ENCODE assay signal across 8 mouse cellular contexts in genomic region chr7:30195461-30195860, GRCm38 (mm10). TPM values are rescaled to one million over a fixed set of nuclear protein-coding genes. Genes with fewer than 3 reads are reported as not detected.
A peak's percentile ranks its signal among the peaks of the same experiment; 100 is the strongest.
DNase-seq lines count a peak whose midpoint lies in the region; ATAC-seq and TF ChIP-seq lines count a peak whose summit lies in the region.

No protein-coding gene starts in this region.

- no peak for TF ChIP-seq CTCF in lung, adult 2 months (IDR thresholded peaks at IDR 0.05; ENCODE audit: insufficient read depth, low read length)
- TF ChIP-seq CTCF in stomach, postnatal 0 days (IDR thresholded peaks at IDR 0.05; ENCODE audit: low read depth), result no peak

- 56% methylated on average over 6 of the region's 6 CpGs for WGBS in lung, embryonic 16.5 days
- 66% methylated on average over 6 of the region's 6 CpGs for WGBS in lung, adult 2 months
- WGBS in limb, embryonic 14.5 days, result 65% methylated on average over 6 of the region's 6 CpGs
- WGBS in stomach, postnatal 0 days, result 52% methylated on average over 6 of the region's 6 CpGs

- peaks cover 20% of the 10 kb centered on the region for H3K4me1 ChIP-seq in lung, embryonic 16.5 days (replicated peaks; ENCODE audit: control insufficient read depth, insufficient read depth, low read length)
- peaks cover 4% of the 10 kb centered on the region; the same call in 1 of the 2 replicates for H3K4me1 ChIP-seq in lung, adult 2 months (ENCODE audit: control insufficient read depth, insufficient read depth, low read length)
- peaks cover 14% of the 10 kb centered on the region for H3K4me1 ChIP-seq in limb, embryonic 14.5 days (ENCODE audit: control insufficient read depth, insufficient read depth, low read length)
- 0 out of 2 replicates have a peak, but pooled peaks cover 5% of the 10 kb centered on the region for H3K4me1 ChIP-seq in stomach, postnatal 0 days (replicated peaks; ENCODE audit: control insufficient read depth, insufficient read depth)

- no peak for TF ChIP-seq EP300 in stomach, postnatal 0 days (optimal IDR thresholded peaks at IDR 0.05)

- no peaks in the 10 kb centered on the region for H3K9me3 ChIP-seq in lung, embryonic 16.5 days (ENCODE audit: control insufficient read depth, low read length)
- no peaks in the 10 kb centered on the region for H3K9me3 ChIP-seq in limb, embryonic 14.5 days (ENCODE audit: control insufficient read depth, low read length)
- H3K9me3 ChIP-seq in stomach, postnatal 0 days (ENCODE audit: control insufficient read depth, low read length), result no peaks in the 10 kb centered on the region

- peaks cover 13% of the 10 kb centered on the region; the same call in 1 of the 2 replicates for H3K36me3 ChIP-seq in lung, embryonic 16.5 days (ENCODE audit: control insufficient read depth, insufficient read depth, low read length)
- H3K36me3 ChIP-seq in limb, embryonic 14.5 days (ENCODE audit: control insufficient read depth, insufficient read depth, low read length), result peaks cover 22% of the 10 kb centered on the region
- H3K36me3 ChIP-seq in stomach, postnatal 0 days (ENCODE audit: control insufficient read depth, insufficient read depth, low read length), result peaks cover 14% of the 10 kb centered on the region

- no peak overlapping the region for H3K27ac ChIP-seq in lung, embryonic 16.5 days (ENCODE audit: low read length)
- H3K27ac ChIP-seq in limb, embryonic 14.5 days (replicated peaks; ENCODE audit: low read depth, low read length), result no peak overlapping the region
- H3K27ac ChIP-seq in stomach, postnatal 0 days (replicated peaks), result peak overlapping the region; percentile 67

- DNase-seq in adrenal gland, postnatal 25 days, result peak; percentile 38
- DNase-seq in adrenal gland, adult 2 months, result no peak
- no peak for DNase-seq in lung, adult 2 months
- DNase-seq in limb, embryonic 14.5 days (ENCODE audit: low spot score), result no peak
- DNase-seq in stomach, postnatal 0 days (ENCODE audit: low spot score), result no peak
- DNase-seq in natural killer cell, adult 2 months (ENCODE audit: low spot score in 2 of 2), result no peak
- no peak for DNase-seq in kidney, postnatal 36 days

- no peaks in the 10 kb centered on the region for H3K27me3 ChIP-seq in lung, embryonic 16.5 days (ENCODE audit: control insufficient read depth, insufficient read depth, low read depth, low read length)
- H3K27me3 ChIP-seq in limb, embryonic 14.5 days (ENCODE audit: control insufficient read depth, insufficient read depth, low read length), result no peaks in the 10 kb centered on the region
- no peaks in the 10 kb centered on the region for H3K27me3 ChIP-seq in stomach, postnatal 0 days (ENCODE audit: control insufficient read depth, insufficient read depth, low read length)

- H3K4me2 ChIP-seq in lung, embryonic 16.5 days (ENCODE audit: low read depth, low read length), result peak overlapping the region; percentile 66; the same call in 1 of the 2 replicates
- H3K4me2 ChIP-seq in limb, embryonic 14.5 days (replicated peaks; ENCODE audit: low read depth, low read length, severe bottlenecking), result no peak overlapping the region; the same call in 1 of the 2 replicates
- peak overlapping the region; percentile 86 for H3K4me2 ChIP-seq in stomach, postnatal 0 days (replicated peaks; ENCODE audit: low read depth)

- TF ChIP-seq POLR2A in lung, adult 2 months (IDR thresholded peaks at IDR 0.05; ENCODE audit: borderline replicate concordance, extremely low read depth, low read depth, low read length), result no peak
- no peak for TF ChIP-seq POLR2A in limb, embryonic 14.5 days (IDR thresholded peaks at IDR 0.05; ENCODE audit: borderline replicate concordance, extremely low read depth, insufficient read depth, insufficient read length)

- H3K9ac ChIP-seq in lung, embryonic 16.5 days (ENCODE audit: low read length), result no peak overlapping the region
- no peak overlapping the region for H3K9ac ChIP-seq in limb, embryonic 14.5 days (ENCODE audit: low read depth, low read length, severe bottlenecking)
- no peak overlapping the region for H3K9ac ChIP-seq in stomach, postnatal 0 days (ENCODE audit: low read length)

- ATAC-seq in lung, embryonic 16.5 days (ENCODE audit: low read depth), result no peak
- no peak for ATAC-seq in limb, embryonic 14.5 days (ENCODE audit: low FRiP score, low read depth)
- no peak for ATAC-seq in stomach, postnatal 0 days (ENCODE audit: low FRiP score, low TSS enrichment)

- no peak overlapping the region for H3K4me3 ChIP-seq in lung, embryonic 16.5 days (ENCODE audit: low read length)
- no peak overlapping the region for H3K4me3 ChIP-seq in lung, adult 2 months (replicated peaks; ENCODE audit: extremely low read depth, low read depth, low read length)
- H3K4me3 ChIP-seq in limb, embryonic 14.5 days (replicated peaks; ENCODE audit: low read length), result 0 out of 2 replicates have a peak overlapping the region, but pooled peaks have one; percentile 85
- H3K4me3 ChIP-seq in stomach, postnatal 0 days (ENCODE audit: low read depth, low read length), result no peak overlapping the region

RNA-seq across cellular contexts. Expression of gene Capns1, which starts 3.1 kb away (rescaled TPM):
- total RNA-seq in adrenal gland, postnatal 25 days (2021), result 624 and 670 TPM in 2 replicates
- 100 to 1,000 TPM; 629 to 666 TPM for total RNA-seq in adrenal gland, adult 2 months (2021)
- 1,680 and 2,038 TPM in 2 replicates for polyA plus RNA-seq in adrenal gland, adult 2 months (2012; rRNA removed)
- polyA plus RNA-seq in lung, embryonic 16.5 days (2015; fragmentation: Nextera tagmentation; extraction: Ambion mirVana), result 91.2 and 99.5 TPM in 2 replicates
- polyA plus RNA-seq in lung, adult 2 months (2012; rRNA removed), result 784 and 1,083 TPM in 2 replicates
- polyA plus RNA-seq in limb, embryonic 14.5 days (2012; rRNA removed), result 392 and 597 TPM in 2 replicates
- polyA plus RNA-seq in limb, embryonic 14.5 days (2014; fragmentation: Nextera tagmentation; extraction: Ambion mirVana), result 116 and 117 TPM in 2 replicates
- 94.5 and 96.8 TPM in 2 replicates for polyA plus RNA-seq in stomach, postnatal 0 days (2015; fragmentation: Nextera tagmentation; extraction: Ambion mirVana)

RNA-seq across cellular contexts. Expression of gene Cox7a1, which starts 11.5 kb away (rescaled TPM):
- total RNA-seq in adrenal gland, postnatal 25 days (2021), result 288 and 306 TPM in 2 replicates
- total RNA-seq in adrenal gland, adult 2 months (2021), result 100 to 1,000 TPM; 353 to 482 TPM
- polyA plus RNA-seq in adrenal gland, adult 2 months (2012; rRNA removed), result 27.2 and 28.9 TPM in 2 replicates
- polyA plus RNA-seq in lung, embryonic 16.5 days (2015; fragmentation: Nextera tagmentation; extraction: Ambion mirVana), result 17.1 and 20.2 TPM in 2 replicates
- 14.1 and 42.3 TPM in 2 replicates for polyA plus RNA-seq in lung, adult 2 months (2012; rRNA removed)
- 1.5 and 2.7 TPM in 2 replicates for polyA plus RNA-seq in limb, embryonic 14.5 days (2012; rRNA removed)
- polyA plus RNA-seq in limb, embryonic 14.5 days (2014; fragmentation: Nextera tagmentation; extraction: Ambion mirVana), result 3.3 and 4.5 TPM in 2 replicates
- 38.8 and 40.7 TPM in 2 replicates for polyA plus RNA-seq in stomach, postnatal 0 days (2015; fragmentation: Nextera tagmentation; extraction: Ambion mirVana)

RNA-seq across cellular contexts. Expression of gene Zfp146, which starts 25.9 kb away (rescaled TPM):
- 45.3 and 50.2 TPM in 2 replicates for total RNA-seq in adrenal gland, postnatal 25 days (2021)
- 10 to 100 TPM; 45.7 to 52.1 TPM for total RNA-seq in adrenal gland, adult 2 months (2021)
- 2.2 and 2.5 TPM in 2 replicates for polyA plus RNA-seq in adrenal gland, adult 2 months (2012; rRNA removed)
- 13.7 and 14.8 TPM in 2 replicates for polyA plus RNA-seq in lung, embryonic 16.5 days (2015; fragmentation: Nextera tagmentation; extraction: Ambion mirVana)
- polyA plus RNA-seq in lung, adult 2 months (2012; rRNA removed), result 9.5 and 14.8 TPM in 2 replicates
- polyA plus RNA-seq in limb, embryonic 14.5 days (2012; rRNA removed), result 66.8 and 93.4 TPM in 2 replicates
- 19.9 and 20.3 TPM in 2 replicates for polyA plus RNA-seq in limb, embryonic 14.5 days (2014; fragmentation: Nextera tagmentation; extraction: Ambion mirVana)
- 4.2 and 5.4 TPM in 2 replicates for polyA plus RNA-seq in stomach, postnatal 0 days (2015; fragmentation: Nextera tagmentation; extraction: Ambion mirVana)

RNA-seq across cellular contexts. Expression of gene Polr2i, which starts 36.3 kb away (rescaled TPM):
- total RNA-seq in adrenal gland, postnatal 25 days (2021), result 63.2 and 71.6 TPM in 2 replicates
- total RNA-seq in adrenal gland, adult 2 months (2021), result 10 to 100 TPM; 74.2 to 84.9 TPM
- polyA plus RNA-seq in adrenal gland, adult 2 months (2012; rRNA removed), result 77.0 and 78.9 TPM in 2 replicates
- 146 and 152 TPM in 2 replicates for polyA plus RNA-seq in lung, embryonic 16.5 days (2015; fragmentation: Nextera tagmentation; extraction: Ambion mirVana)
- 95.6 and 110 TPM in 2 replicates for polyA plus RNA-seq in lung, adult 2 months (2012; rRNA removed)
- 227 and 250 TPM in 2 replicates for polyA plus RNA-seq in limb, embryonic 14.5 days (2012; rRNA removed)
- polyA plus RNA-seq in limb, embryonic 14.5 days (2014; fragmentation: Nextera tagmentation; extraction: Ambion mirVana), result 180 and 186 TPM in 2 replicates
- 98.2 and 106 TPM in 2 replicates for polyA plus RNA-seq in stomach, postnatal 0 days (2015; fragmentation: Nextera tagmentation; extraction: Ambion mirVana)

RNA-seq across cellular contexts. Expression of gene Tbcb, which starts 36.6 kb away (rescaled TPM):
- total RNA-seq in adrenal gland, postnatal 25 days (2021), result 77.0 and 86.6 TPM in 2 replicates
- 100 to 1,000 TPM in 1 of 2 experiments, 10 to 100 TPM in 1; 74.9 to 116 TPM for total RNA-seq in adrenal gland, adult 2 months (2021)
- polyA plus RNA-seq in adrenal gland, adult 2 months (2012; rRNA removed), result 40.3 and 41.9 TPM in 2 replicates
- polyA plus RNA-seq in lung, embryonic 16.5 days (2015; fragmentation: Nextera tagmentation; extraction: Ambion mirVana), result 156 and 161 TPM in 2 replicates
- 38.4 and 41.6 TPM in 2 replicates for polyA plus RNA-seq in lung, adult 2 months (2012; rRNA removed)
- polyA plus RNA-seq in limb, embryonic 14.5 days (2012; rRNA removed), result 78.9 and 90.3 TPM in 2 replicates
- polyA plus RNA-seq in limb, embryonic 14.5 days (2014; fragmentation: Nextera tagmentation; extraction: Ambion mirVana), result 168 and 185 TPM in 2 replicates
- 149 and 153 TPM in 2 replicates for polyA plus RNA-seq in stomach, postnatal 0 days (2015; fragmentation: Nextera tagmentation; extraction: Ambion mirVana)
